Mouse (Mus musculus) liver, embryonic 14 days (tissue): ENCODE measurements around the gene Gm3020. TPM values are rescaled to one million over a fixed set of nuclear protein-coding genes. Genes with fewer than 3 reads are reported as not detected.

Experiments
- polyA plus RNA-seq: library from polyadenylated mRNA; depleted of rRNA; stranded (reverse); fragments of >200 nt; gene quantifications from 2 replicates; pipeline ENCODE4 v1.2.3, GENCODE M21; 2012; rRNA removed

Gm3020 gene
- 0.01 and 0.02 TPM in 2 replicates for polyA plus RNA-seq

GRCm38 (mm10) chr14:3651730-3652129 is at the start of gene Gm3020:
Gm3020 (plus strand) TSS chr14:3652030.

GRCm38 (mm10) chr14:3634212-3634611 is 17.6 kb upstream of the Gm3020 start, which contains the start of gene Gm3012:
Gm3012 (plus strand) TSS chr14:3634512.

GRCm38 (mm10) chr14:3688483-3688882 is 36.7 kb downstream of the Gm3020 start, which contains the start of gene Gm3043:
Gm3043 (plus strand) TSS chr14:3688783.

Other genes with a start within 250 kb of the Gm3020 start
- gene Gm10409, start 239.4 kb upstream of the Gm3020 start, polyA plus RNA-seq, result 0.01 and 0.02 TPM in 2 replicates
- 0.07 TPM in 1 of 2 replicates, not detected in the other for gene Gm3005, start 223.9 kb upstream of the Gm3020 start, polyA plus RNA-seq
- not detected in 2 replicates for gene Gm10408, start 202.7 kb upstream of the Gm3020 start, polyA plus RNA-seq
- gene Gm3012, start 17.5 kb upstream of the Gm3020 start, polyA plus RNA-seq, result not detected in 2 replicates
- not detected in 2 replicates for gene Gm3043, start 36.8 kb downstream of the Gm3020 start, polyA plus RNA-seq
- 0.05 TPM in 1 of 2 replicates, not detected in the other for gene Gm3002, start 158.0 kb downstream of the Gm3020 start, polyA plus RNA-seq
- not detected in 2 replicates for gene Gm3033, start 194.2 kb downstream of the Gm3020 start, polyA plus RNA-seq
- not detected in 2 replicates for gene Gm2916, start 232.1 kb downstream of the Gm3020 start, polyA plus RNA-seq